Mouse (Mus musculus): ENCODE data around the gene Nlrc5.

DNA sequence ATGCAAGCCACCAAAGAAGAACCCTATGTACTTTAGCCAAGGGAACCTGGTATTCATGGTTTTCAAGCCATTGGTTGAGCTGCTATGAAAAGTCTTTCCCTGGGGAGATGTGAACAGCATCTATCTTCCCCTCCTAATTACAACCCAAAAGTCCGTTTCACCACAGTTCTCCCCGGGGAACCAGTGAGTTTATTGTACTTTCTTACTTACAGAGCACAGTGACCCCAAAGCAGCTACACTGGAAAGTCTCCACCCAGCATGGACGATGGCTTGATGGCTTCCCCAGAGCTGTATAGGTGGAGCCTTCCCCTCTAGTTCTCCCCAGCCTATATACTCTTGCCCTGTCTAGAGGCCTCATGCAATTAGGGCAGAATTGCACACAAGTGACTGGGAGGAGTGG, 1.9 kb upstream of the Nlrc5 start:
- TF ChIP-seq CTCF (IDR thresholded peaks at IDR 0.05; ENCODE audit: control insufficient read depth, insufficient read depth, low read length) (no peak), POLR2A (IDR thresholded peaks at IDR 0.05; ENCODE audit: borderline replicate concordance, control insufficient read depth, low read depth, low read length) (no peak)
